Comparison of ENCODE assay signal across 10 mouse cellular contexts in the genomic region with DNA sequence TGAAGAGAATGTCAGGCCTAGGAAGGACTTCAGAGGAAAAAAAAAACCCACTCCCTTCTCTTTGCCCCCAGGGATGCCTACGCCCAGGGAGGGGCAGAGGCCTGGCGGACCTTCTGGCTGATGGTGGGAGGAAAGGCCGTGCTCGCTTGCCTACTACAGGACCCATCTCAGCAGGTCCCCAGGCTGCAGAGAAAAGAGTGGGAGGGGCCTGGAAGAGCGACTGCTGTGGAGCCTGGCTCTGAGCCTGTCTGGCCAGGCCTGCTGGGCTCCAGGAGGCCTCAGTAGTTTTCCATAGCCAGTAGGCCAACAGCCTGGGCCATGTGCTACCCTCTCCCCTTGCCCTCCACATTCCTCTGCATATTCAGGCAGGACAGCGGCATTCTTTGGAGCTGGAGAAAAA. TPM values are rescaled to one million over a fixed set of nuclear protein-coding genes. Genes with fewer than 3 reads are reported as not detected.
DNase-seq lines count a peak whose midpoint lies in the region; ATAC-seq lines count a peak whose summit lies in the region.
"Had no signal": no experiment of that assay in that cellular context is flagged by ENCODE, and none has a peak within 500 bp of the region (broad histone marks: within the 10 kb centered on the region; RNA-seq: fewer than 3 reads in every experiment).

No protein-coding gene starts in this region.

- no peaks in the 10 kb centered on the region for H3K9me3 ChIP-seq in forebrain, embryonic 16.5 days (ENCODE audit: control insufficient read depth, low read length)

- peaks cover 2% of the 10 kb centered on the region; the same call in 1 of the 2 replicates for H3K4me1 ChIP-seq in forebrain, embryonic 16.5 days (replicated peaks; ENCODE audit: control insufficient read depth, insufficient read depth, low read length)

- no peaks in the 10 kb centered on the region for H3K27me3 ChIP-seq in forebrain, embryonic 16.5 days (replicated peaks; ENCODE audit: control insufficient read depth, insufficient read depth, low read length)
- H3K27me3 ChIP-seq: CH12.LX had no signal

- no peak overlapping the region for H3K27ac ChIP-seq in forebrain, embryonic 16.5 days (ENCODE audit: low read length)

- H3K4me2 ChIP-seq in forebrain, embryonic 16.5 days (ENCODE audit: low read length): no peak overlapping the region

- 17% methylated on average over 6 of the region's 6 CpGs for WGBS in forebrain, embryonic 16.5 days

- H3K9ac ChIP-seq in forebrain, embryonic 16.5 days (replicated peaks; ENCODE audit: low read depth, low read length): no peak overlapping the region

- DNase-seq in embryo, embryonic 10 days (ENCODE audit: low spot score): peak; percentile 41
- DNase-seq in embryo, embryonic 9.5 days (ENCODE audit: extremely low spot score): no peak
- DNase-seq in lung, postnatal 36 days: peak; percentile 14
- DNase-seq in lung, postnatal 25 days (ENCODE audit: low spot score): no peak
- DNase-seq in kidney, postnatal 25 days: peak; percentile 60 to 83
- DNase-seq in thymus, postnatal 25 days: no peak
- no peak for DNase-seq in natural killer cell, adult 2 months (ENCODE audit: low spot score in 2 of 2)

- ATAC-seq in forebrain, embryonic 16.5 days: peak; percentile 48; the same call in 1 of the 2 replicates

- H3K36me3 ChIP-seq in forebrain, embryonic 16.5 days (ENCODE audit: control insufficient read depth, insufficient read depth): no peaks in the 10 kb centered on the region

- H3K4me3 ChIP-seq in forebrain, embryonic 16.5 days (replicated peaks; ENCODE audit: low read length): no peak overlapping the region

RNA-seq across cellular contexts. Expression of gene Lao1, which starts 47.1 kb away (rescaled TPM):
- polyA plus RNA-seq in forebrain, embryonic 16.5 days (2015; fragmentation: Nextera tagmentation; extraction: Ambion mirVana): 0.16 and 0.28 TPM in 2 replicates
- polyA plus RNA-seq: limb, embryonic 11.5 days had no signal

Comparison
In these comparisons a context has a peak if more than half of its experiments do, and no peak if none do; other contexts are left out.
1. DNase-seq: peak in embryo, embryonic 10 days (single experiment), lung, postnatal 36 days (single experiment) and kidney, postnatal 25 days (2 of 2); none in embryo, embryonic 9.5 days (single experiment), lung, postnatal 25 days (single experiment), thymus, postnatal 25 days (single experiment) and natural killer cell, adult 2 months (0 of 2).